Mouse (Mus musculus) liver, adult (tissue): ENCODE measurements around the gene 4930432M17Rik.

Experiments
- GATA4 ChIP-seq: IDR thresholded peaks from 2 replicates; pipeline ENCODE4 v1.6.1; 2014; ENCODE audit warnings: mild to moderate bottlenecking, low read length; ENCODE audit not compliant: insufficient replicate concordance

Gene 4930432M17Rik

DNA sequence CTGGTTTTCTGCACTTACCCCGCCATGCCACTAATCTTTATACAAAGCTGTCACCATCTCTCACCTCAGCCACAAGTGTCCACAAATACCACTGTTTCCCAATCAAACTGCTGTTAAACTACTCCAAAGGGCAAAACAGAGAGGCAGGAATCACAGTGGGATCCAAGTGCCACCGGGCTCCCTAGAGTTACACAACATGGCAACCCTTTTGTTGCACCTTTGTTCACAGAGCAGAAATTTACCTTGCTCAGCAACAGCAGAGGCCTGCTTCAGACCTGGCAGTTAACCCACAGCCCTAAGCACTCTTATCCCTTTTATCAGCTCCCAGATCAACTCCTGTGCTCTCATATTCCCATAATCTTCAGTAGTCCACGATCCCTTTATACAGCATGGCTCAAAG lies 17.2 kb downstream of the 4930432M17Rik start:
- peak; percentile 7; the same call in 1 of the 2 replicates for TF ChIP-seq GATA4

DNA sequence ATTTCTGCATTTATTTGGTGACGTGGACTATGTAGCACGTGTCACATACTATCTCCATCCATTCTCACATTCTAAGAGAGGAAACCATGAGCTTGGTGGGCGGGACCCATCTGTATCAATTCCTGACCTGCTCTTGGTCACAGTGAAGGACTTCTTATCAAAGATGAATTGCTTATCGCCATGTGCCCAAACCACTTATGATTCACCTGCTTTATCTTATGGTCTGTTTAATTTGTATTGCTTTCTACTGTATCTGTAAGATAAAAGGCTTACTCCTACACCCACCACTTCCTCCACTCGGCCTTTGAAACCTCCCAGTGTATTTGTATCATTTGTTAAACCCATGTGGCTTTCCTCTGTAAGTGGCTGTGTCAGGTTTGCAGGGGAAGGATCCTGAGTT lies 18.5 kb downstream of the 4930432M17Rik start:
- no peak for TF ChIP-seq GATA4

DNA sequence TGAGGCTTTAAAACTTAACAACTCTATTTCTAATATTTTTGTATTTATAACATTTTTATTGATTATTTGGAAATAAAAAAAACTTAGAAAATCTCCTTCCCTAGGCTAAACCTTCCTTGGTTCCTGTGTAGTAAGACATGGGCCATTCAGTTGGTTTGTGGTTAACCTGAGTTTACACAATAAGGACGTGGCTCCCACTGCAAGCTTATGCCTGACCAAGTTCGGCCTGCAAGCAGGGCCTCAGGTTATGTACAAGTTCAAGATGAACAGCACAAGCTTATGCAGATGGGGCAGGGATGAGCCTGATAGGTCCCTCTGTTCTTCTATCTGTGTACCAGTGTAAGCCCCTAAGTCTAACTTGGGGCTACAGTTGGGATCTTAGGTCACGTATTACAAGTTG lies 19.1 kb downstream of the 4930432M17Rik start:
- TF ChIP-seq GATA4, result no peak

DNA sequence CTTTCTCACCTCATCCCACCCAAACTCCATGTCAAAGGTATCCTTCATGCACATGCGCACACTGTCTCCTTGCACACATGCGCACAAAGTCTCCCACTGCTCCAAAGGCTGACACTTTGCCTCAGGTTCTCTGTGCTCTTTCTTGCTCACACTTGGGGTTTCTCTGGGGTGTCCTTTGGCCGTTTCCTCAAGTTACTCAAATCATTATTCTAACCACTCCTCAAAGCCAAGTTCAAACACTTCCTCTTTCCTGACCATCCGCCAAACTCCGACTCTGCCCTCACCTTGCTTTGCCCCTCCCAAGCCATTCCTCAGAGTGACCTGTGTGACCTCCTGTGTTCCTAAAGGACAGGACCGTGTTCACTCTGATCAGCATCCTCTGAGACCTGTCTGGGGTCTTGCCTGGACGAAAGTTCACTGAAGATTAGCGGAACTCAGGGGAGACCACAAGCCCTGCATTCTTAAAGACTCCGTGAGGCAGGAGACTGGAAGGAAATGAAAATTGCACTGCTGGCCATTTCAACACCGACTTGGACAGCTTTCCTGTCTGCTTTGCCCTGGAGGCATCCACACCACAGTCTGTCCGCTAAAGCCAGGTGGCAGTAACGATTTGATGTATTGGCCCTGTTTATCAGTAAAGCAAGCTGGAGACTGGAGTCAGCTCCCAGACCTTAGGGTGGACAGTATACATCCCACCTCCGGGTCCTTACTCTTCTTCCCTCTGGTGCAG lies 22.6 kb downstream of the 4930432M17Rik start:
- TF ChIP-seq GATA4, result no peak

DNA sequence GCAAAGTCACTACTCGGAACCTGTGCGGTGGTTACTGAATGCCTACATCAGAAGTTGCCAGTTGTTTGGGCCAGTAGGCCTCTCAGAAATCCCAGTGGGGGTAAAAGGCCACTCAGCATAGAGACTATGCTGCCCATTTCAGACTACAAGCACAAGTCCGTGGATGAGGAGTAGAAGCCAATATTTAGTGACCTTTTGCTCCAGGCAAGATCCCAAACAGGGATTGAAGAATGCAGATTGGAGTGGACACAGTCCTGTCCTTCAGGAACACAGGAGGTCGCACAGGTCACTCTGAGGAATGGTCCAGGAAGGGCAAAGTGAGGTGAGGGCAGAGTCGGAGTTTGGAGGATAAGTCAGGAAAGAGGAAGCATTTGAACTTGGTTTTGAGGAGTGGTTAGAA lies 23.2 kb downstream of the 4930432M17Rik start:
- TF ChIP-seq GATA4, result no peak

DNA sequence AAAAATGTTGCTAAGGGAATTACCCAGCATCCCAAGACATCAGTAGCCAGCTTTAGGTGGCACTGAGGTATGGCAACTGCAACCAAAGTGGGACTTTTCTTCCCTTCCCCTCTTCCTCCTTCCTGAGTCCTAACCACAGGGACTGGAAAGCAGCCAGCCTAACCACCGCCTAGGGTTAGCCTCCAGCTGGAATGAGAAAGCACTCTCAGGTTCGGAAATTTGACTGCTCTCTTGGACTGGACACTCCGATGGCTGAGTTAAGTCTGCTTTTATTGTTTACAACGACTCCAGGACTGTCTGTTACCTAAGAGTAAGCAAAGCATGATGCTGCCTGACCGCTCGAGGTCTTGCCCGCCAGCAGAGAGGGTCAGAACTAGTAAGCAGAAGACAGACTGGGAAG lies 26.6 kb downstream of the 4930432M17Rik start:
- TF ChIP-seq GATA4, result no peak

DNA sequence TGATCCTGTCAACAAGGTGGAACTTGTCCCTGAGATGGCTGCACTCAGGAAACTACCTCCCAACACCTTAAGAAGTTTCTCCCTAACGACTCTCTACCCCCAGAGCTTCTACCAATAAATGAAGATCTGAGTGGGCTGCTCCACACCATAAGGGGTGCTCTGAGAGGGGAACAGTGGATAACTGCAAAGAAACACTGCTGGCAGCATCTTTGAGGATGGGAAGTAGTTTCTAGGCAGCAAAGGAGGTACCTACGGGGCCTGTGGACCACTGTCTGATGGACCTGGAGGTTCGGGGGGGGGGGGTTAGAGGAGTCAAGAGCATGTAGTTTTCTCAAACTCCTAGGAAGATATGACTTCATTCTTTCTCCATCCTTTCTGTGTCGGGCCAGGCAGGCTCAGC lies 28.8 kb downstream of the 4930432M17Rik start:
- no peak for TF ChIP-seq GATA4

DNA sequence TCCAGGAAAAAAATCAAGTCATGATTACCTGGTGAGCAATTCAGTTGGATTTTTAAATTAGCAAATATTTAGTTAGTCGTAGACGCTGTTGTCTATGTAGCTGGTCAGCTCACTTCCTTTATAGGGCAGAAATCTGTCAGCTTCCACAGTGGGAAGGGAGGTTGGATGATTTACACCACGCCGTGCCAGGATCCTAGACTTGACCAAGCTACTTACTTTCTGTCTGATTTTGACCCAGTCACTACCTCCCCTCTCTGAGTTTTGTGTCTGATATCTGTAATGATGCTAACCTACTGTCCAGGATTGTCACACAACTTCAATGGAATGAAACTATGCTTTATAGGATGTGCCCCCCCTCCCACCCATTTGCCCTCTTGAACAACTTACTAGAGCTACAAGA lies 29.3 kb downstream of the 4930432M17Rik start:
- TF ChIP-seq GATA4, result no peak

DNA sequence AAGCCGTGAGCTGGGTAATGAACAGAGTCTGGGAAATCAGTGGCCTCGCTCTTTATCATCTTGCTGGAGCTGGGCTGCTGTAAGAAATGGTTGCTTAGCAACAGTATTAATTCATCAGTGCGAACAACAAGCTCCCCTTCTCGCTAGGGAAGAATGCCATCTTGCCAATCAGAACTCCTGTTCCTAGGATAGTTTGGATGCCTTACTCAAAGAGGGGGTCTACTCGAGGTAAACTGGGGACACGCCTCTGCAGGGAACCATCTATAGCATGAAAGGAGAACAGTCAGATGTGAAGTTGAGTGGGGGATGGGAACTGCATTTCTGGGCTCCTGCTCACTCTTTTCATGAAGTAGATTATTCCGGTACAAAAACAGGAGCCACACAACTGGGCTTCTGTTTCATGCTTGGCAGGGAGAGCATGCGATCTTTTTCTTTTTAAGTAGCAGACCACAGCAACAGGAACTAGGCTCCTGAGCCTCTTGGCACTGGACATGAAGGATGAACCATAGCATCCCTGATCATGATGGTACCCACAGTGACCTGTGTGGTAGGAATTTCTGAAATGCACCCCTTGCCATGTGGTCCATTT lies 29.9 kb downstream of the 4930432M17Rik start:
- TF ChIP-seq GATA4, result no peak

DNA sequence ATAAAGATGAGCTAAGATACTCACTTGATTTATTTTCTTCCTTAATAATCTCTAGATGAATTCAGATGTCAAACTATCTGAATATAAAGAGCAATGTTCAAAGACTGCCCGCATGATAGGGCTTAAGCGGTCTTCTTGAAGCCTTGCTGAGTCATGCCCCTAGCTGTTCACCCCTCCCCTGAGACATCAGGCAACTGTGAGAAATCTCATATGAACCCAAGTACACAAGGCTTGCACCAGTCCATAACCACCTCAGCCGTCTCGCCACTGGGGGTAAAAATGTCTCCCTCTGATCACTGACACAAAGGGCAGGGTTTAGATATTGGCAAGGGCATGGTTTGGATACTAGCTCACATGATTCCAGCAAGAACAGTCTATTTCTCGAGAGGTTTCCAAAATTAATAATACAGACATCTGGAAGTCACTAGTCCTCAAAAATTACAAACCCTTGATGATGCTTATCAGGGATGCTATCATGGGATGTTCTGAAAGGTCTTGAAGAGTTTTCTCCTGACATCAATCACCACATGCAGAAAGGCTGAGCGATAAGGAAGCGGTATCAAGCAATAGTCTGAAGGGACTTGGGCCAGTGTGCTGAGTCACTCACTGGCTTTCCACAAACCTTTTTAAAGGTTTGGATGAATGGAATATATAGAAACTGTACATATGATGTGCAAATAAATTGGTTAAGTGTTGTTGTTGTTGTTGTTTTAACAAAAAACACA lies 32.8 kb downstream of the 4930432M17Rik start:
- TF ChIP-seq GATA4, result no peak

DNA sequence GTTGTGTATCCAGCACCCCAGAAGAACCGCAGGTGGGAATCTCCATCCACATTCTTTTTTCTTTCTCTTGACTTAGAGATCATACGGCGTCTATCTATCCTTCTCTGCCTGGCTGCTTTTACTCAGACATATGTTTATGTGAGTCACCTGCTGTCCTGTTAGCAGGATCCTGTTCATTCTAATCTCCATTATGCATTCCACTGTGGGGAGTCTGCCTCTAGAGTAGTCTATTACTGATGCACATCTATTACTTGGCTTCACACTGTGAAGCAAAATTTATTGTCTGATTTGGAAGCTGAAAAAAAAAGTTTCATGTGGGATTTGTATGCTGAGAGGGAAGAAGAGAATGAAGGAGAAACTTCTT lies 33.3 kb downstream of the 4930432M17Rik start:
- no peak for TF ChIP-seq GATA4

DNA sequence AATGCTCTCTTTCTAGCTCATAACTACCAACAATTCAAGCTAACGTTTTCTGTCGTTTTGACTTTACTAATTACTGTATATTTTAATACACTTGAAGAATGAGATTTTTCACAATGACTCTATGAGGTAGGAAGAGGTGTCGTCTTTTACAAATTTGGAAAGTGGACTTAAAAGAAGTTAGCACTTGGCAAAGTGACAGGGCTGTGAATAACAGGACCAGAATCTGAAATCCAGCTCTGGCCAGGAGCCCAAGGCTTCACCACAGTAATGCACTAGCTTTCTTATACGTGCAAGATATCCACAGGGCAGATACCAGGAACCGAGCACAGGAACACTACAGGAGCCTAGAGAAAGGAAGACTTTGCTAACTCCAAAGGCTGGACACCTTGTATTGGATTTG lies 35.5 kb downstream of the 4930432M17Rik start:
- TF ChIP-seq GATA4, result no peak

DNA sequence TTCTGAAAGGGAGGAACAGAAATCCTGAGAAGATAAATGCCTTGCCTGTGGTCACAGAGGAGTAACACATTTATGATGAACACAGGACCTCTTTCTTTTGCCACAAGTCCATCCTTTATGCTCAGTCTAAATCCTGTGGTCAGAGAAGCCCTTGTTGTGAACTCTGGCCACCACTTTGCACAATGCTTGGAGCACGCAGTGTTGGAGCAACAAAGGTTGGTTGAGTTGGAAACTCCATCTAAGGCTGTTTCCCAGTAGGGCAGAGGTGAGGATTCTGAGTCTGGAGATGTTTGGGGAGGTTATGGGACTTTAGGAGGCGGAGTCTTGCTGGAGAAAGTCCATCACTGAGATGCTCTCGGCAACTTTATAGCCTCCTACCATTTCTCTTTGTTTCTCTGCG lies 36.5 kb downstream of the 4930432M17Rik start:
- TF ChIP-seq GATA4, result no peak

DNA sequence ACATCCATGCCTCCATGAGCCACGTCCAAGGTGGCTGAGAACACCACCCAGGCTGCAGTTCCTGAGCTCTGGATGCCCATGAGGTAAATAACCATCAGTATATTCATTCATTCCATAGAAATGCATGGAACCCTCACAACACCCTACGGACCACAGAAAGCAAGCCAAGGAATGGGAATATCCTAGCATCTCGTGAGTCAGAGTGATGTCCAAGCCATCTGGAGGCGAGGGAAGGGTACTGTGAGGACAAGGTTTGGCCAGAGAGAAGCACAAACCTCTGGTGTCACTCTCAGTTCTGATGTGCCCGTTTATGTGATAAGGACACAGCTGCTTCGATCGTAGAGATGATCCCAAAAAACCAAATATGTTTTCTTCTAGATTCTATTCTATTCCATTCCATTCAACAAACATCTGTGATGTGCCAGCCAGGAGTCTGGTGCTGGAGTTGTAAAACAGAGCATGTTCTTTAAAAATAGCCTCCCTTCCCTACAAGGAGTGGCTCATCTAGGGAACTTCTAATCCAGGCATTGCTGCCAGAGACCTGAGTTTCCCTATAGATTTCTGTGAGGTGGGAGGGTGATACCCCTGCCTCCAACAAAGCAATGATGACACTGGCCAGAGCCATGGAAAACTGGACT lies 40.5 kb downstream of the 4930432M17Rik start:
- TF ChIP-seq GATA4, result no peak

DNA sequence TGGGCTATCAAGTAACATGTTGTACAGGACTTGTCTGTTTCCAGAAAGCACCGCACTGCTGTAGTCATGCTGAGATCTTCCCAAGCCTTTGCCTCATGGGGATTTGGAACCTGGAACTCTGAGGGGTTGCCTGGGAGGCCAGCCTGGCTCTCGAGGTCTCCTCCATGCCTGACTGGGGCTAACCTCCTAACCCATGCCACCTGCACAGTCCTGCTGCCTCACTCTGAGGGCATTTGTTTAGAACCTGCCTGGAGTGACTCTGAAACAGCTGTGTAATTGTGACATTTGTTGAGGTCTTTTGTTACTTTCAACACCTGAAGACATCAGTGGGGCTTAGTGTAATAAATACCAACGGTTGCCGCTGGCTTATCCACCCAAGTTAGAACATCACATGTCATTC lies 41.7 kb downstream of the 4930432M17Rik start:
- no peak for TF ChIP-seq GATA4
